Mouse (Mus musculus): ENCODE results near the gene Gm8247.
"Not testable (repeated sequence)": the region's sequence is repeated elsewhere in the genome, so short reads cannot be mapped to it uniquely, and the experiment has no call there.

Gene Gm8247

DNA sequence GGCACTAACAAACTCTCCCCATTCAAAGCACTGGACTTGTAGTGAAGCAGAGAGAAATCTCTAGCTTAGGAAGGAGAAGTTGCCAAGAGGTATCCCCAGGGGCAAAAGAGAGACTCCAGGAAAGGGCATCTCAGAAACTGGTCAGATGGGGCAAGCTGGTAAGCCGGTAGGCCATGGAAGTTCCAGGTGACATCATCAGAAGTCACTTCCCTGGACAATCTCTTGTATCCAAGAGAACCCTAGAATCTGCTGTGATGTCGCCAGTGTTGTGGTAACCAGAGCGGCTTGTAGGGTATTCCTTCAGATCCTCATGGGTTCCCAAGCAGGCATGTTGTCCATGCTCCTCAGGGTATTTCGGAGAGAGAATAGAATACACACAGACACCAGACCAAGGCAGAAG is at the start of gene Gm8247:
Gm8247 (plus strand) TSS at position 301 of the 400 bp plus-strand sequence.
- not testable (repeated sequence) for DNase-seq (ENCODE audit: low spot score)

DNA sequence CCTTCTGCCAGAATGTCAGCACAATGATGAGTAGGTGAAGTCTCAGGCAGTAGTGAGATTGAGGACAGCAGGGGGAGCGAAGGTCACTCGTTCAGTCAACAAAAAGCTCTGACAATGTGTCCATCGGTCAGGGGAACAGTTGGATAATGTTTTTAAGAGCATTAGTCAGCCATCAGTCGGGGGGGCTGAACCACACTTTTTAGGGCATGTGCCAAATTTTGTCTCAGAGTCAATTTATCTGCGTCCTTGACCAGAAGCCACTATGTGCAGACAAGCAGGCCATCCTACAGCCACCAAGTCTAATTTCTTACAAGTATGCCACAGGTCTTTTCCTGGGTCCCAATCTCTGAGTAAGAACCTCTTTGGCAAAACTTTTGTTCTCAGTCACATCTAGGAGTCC is 35.0 kb upstream of the Gm8247 start:
- DNase-seq (ENCODE audit: low spot score) = not testable (repeated sequence)

DNA sequence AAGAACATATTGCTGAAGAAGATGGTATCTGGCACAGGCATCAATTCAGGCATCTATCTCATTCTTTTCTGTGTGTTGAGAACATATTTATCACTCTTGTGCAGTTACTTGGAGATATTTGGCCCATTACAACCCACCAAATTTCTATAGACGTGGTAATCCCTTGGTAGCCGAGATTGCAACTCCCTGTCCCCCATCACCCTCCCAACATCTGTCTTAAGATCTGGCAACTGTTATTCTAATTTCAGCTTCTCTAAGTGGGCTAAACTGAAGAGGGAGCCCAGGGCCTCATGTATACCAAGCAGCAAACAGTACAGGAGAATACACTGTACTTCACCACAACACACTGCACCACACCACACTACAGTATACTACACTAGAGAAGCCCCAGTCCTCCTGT is 8.8 kb downstream of the Gm8247 start:
- DNase-seq (ENCODE audit: low spot score) = not testable (repeated sequence)

DNA sequence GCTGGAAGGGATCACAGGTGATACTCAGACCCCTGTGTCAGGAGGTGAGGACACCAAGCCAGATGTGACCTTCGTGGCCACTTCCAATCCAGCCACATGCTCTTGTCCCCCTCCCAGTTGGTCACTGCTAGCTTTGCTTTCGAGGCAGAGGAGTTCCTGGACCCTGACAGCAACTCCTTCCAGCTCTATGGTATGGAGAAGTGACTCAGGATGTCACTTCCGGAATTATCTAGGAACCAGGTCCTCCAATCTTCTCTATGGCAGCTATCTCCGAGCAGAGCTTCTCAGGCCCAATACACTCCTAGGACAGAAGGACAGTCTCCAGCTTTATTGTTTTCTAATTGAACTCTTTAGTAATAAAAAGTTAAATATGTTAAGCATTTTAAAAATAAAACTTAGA is 44.8 kb downstream of the Gm8247 start, which contains the start of gene Gm5624:
Gm5624 (minus strand) TSS at position 202 of the 400 bp plus-strand sequence.
- DNase-seq (ENCODE audit: low spot score) = not testable (repeated sequence)
